Mouse (Mus musculus) thymus, postnatal 14 days (tissue): Measurements from ENCODE around the gene Madcam1.

ENCODE experiments used
- DNase-seq: peaks from one replicate; pipeline ENCODE4 v3.0.0; 2021

The Madcam1 gene

GRCm38 (mm10) chr10:79664131-79664665 is at the start of gene Madcam1:
Gene Madcam1 (plus strand): TSS chr10:79664559.
- peak; percentile 75 for DNase-seq

GRCm38 (mm10) chr10:79615860-79616259 is 48.5 kb upstream of the Madcam1 start:
- DNase-seq, result no peak

GRCm38 (mm10) chr10:79616376-79616775 is 48.0 kb upstream of the Madcam1 start:
- DNase-seq, result no peak

GRCm38 (mm10) chr10:79623950-79624349 is 40.4 kb upstream of the Madcam1 start:
- DNase-seq, result no peak

GRCm38 (mm10) chr10:79625398-79625797 is 39.0 kb upstream of the Madcam1 start:
- no peak for DNase-seq

- no peak for DNase-seq
These were observed 38.2 kb upstream of the Madcam1 start for GRCm38 (mm10) chr10:79626156-79626555.

GRCm38 (mm10) chr10:79628377-79628776 is 36.0 kb upstream of the Madcam1 start:
- no peak for DNase-seq

GRCm38 (mm10) chr10:79631432-79631831 is 32.9 kb upstream of the Madcam1 start:
- no peak for DNase-seq

- DNase-seq, result no peak
These were observed 31.2 kb upstream of the Madcam1 start for GRCm38 (mm10) chr10:79633006-79633777.

GRCm38 (mm10) chr10:79636287-79636686 is 28.1 kb upstream of the Madcam1 start:
- DNase-seq, result no peak

- DNase-seq, result no peak
These were observed 26.9 kb upstream of the Madcam1 start, which contains the start of gene Shc2 for GRCm38 (mm10) chr10:79637128-79638110. Gene Shc2 (minus strand): TSS chr10:79637918.

- DNase-seq, result no peak
These were observed 25.7 kb upstream of the Madcam1 start for GRCm38 (mm10) chr10:79638486-79639204.

GRCm38 (mm10) chr10:79645711-79646110 is 18.6 kb upstream of the Madcam1 start, which contains the start of gene Odf3l2:
Gene Odf3l2 (minus strand): TSS chr10:79645738.
- DNase-seq, result no peak

GRCm38 (mm10) chr10:79649070-79649751 is 15.1 kb upstream of the Madcam1 start:
- DNase-seq, result peak; percentile 68

- no peak for DNase-seq
These were observed 11.6 kb upstream of the Madcam1 start for GRCm38 (mm10) chr10:79652789-79653188.

GRCm38 (mm10) chr10:79654946-79655395 is 9.4 kb upstream of the Madcam1 start:
- DNase-seq, result no peak

- peak; percentile 57 for DNase-seq
These were observed 5.5 kb upstream of the Madcam1 start for GRCm38 (mm10) chr10:79658829-79659228.

GRCm38 (mm10) chr10:79660298-79660697 is 4.1 kb upstream of the Madcam1 start:
- DNase-seq, result peak; percentile 24

GRCm38 (mm10) chr10:79661861-79662260 is 2.5 kb upstream of the Madcam1 start:
- peak; percentile 10 for DNase-seq

- DNase-seq, result no peak
These were observed 692 bp downstream of the Madcam1 start for GRCm38 (mm10) chr10:79665051-79665450.

GRCm38 (mm10) chr10:79666493-79666892 is 2.1 kb downstream of the Madcam1 start:
- DNase-seq, result no peak

- DNase-seq, result no peak
These were observed 3.7 kb downstream of the Madcam1 start for GRCm38 (mm10) chr10:79668076-79668475.
